Mouse (Mus musculus): ENCODE results near the gene Gm21425. TPM values are rescaled to one million over a fixed set of nuclear protein-coding genes. Genes with fewer than 3 reads are reported as not detected.
"Not testable (repeated sequence)": the region's sequence is repeated elsewhere in the genome, so short reads cannot be mapped to it uniquely, and the experiment has no call there.

The Gm21425 gene
- polyA plus RNA-seq (2012; rRNA removed), result not detected in 2 replicates

DNA sequence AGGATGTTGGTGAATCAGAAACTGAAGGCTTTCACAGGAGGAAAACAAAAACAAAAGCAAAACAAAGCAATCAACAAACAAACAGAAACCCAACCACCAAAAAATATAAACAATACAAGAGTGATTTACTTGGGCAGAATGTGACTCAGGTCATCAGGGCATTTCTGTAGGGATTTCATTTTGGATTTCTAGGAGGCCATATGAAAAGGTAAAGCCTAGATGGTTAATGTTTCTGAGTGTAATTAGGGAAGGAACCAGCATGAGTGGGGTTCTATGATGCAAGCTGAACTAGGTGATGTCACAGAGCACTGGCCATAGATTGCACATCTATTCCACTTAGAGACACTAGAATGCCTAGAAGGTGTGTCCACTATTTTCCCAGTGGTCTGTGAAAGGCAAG is at the start of gene Gm21425:
TSS of gene Gm21425 (plus strand) at position 301 of the 400 bp plus-strand sequence.
- DNase-seq; H3K4me3 ChIP-seq (replicated peaks; ENCODE audit: extremely low read depth, low read depth, low read length); H3K4me1 ChIP-seq (ENCODE audit: control insufficient read depth, insufficient read depth, low read length): not testable (repeated sequence)

DNA sequence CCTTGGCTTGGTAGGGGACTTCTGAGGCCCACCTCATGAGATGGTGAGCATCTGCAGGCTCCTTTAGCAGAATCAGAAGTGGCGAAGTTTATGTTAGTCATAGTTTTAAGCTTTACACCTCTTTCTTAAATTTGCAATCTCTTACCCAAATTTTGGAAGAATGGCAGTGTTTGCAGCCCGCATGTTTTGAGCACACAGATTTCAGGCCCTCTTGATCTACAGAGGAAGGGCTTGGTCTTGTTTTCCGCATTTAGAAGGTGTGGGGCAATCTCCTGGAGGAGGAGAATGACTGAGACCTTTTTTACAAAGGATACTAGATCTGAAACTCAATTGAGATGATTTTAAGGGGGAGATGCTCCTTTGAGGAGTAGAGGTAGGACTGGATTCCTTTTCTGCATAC is 28.4 kb upstream of the Gm21425 start, which contains the start of gene Gm21891:
TSS of gene Gm21891 (minus strand) at position 101 of the 400 bp plus-strand sequence.
- not testable (repeated sequence) for H3K4me3 ChIP-seq (replicated peaks; ENCODE audit: extremely low read depth, low read depth, low read length); DNase-seq; H3K4me1 ChIP-seq (ENCODE audit: control insufficient read depth, insufficient read depth, low read length)
- WGBS, result no CpG with 5 or more reads among the region's 3 CpGs

Other genes with a start within 250 kb of the Gm21425 start
- not detected in 2 replicates for gene Gm20807, start 119.1 kb upstream of the Gm21425 start, polyA plus RNA-seq (2012; rRNA removed)
- gene Gm21891, start 28.5 kb upstream of the Gm21425 start, polyA plus RNA-seq (2012; rRNA removed), result not detected in 2 replicates
- not detected in 2 replicates for gene Gm21828, start 62.0 kb downstream of the Gm21425 start, polyA plus RNA-seq (2012; rRNA removed)
- not detected in 2 replicates for gene Gm21440, start 90.4 kb downstream of the Gm21425 start, polyA plus RNA-seq (2012; rRNA removed)
- not detected in 2 replicates for gene Gm21454, start 90.5 kb downstream of the Gm21425 start, polyA plus RNA-seq (2012; rRNA removed)
- not detected in 2 replicates for gene Gm21725, start 187.1 kb downstream of the Gm21425 start, polyA plus RNA-seq (2012; rRNA removed)